19 mouse cellular contexts compared by ENCODE assay signal in genomic region chr3:83704559-83704958, GRCm38 (mm10).
DNase-seq lines count a peak whose midpoint lies in the region; ATAC-seq and TF ChIP-seq lines count a peak whose summit lies in the region.
"Had no signal": no experiment of that assay in that cellular context is flagged by ENCODE, and none has a peak within 500 bp of the region (broad histone marks: within the 10 kb centered on the region; RNA-seq: fewer than 3 reads in every experiment).

No protein-coding gene starts in this region.

- H3K79me2 ChIP-seq in CH12.LX (replicated peaks; ENCODE audit: control insufficient read depth, extremely low read depth, insufficient read depth, poor library complexity, severe bottlenecking) = no peaks in the 10 kb centered on the region

- TF ChIP-seq RAD21 in CH12.LX (IDR thresholded peaks at IDR 0.05; ENCODE audit: low read depth, low read length) = no peak

- peak; percentile 35; the same call in 1 of the 2 replicates for ATAC-seq in embryonic facial prominence, embryonic 12.5 days (ENCODE audit: insufficient number of reproducible peaks, insufficient read depth, low FRiP score, low TSS enrichment)
- no peak for ATAC-seq in stomach, postnatal 0 days (ENCODE audit: low FRiP score, low TSS enrichment)
- ATAC-seq: liver, embryonic 12.5 days had no signal

- no peak overlapping the region for H3K4me2 ChIP-seq in embryonic facial prominence, embryonic 12.5 days (replicated peaks)
- H3K4me2 ChIP-seq in CH12.LX (ENCODE audit: insufficient read depth, low read depth, poor library complexity, severe bottlenecking) = no peak overlapping the region
- H3K4me2 ChIP-seq in stomach, postnatal 0 days (replicated peaks; ENCODE audit: low read depth) = no peak overlapping the region
- H3K4me2 ChIP-seq: forebrain, embryonic 12.5 days; heart, embryonic 13.5 days; liver, embryonic 12.5 days; lung, embryonic 15.5 days; midbrain, embryonic 12.5 days had no signal

- H3K4me3 ChIP-seq in embryonic facial prominence, embryonic 12.5 days = no peak overlapping the region
- H3K4me3 ChIP-seq in embryonic facial prominence, embryonic 10.5 days = no peak overlapping the region
- no peak overlapping the region for H3K4me3 ChIP-seq in CH12.LX (replicated peaks in 1 of 3; ENCODE audit: low read depth in 2 of 3, low read length in 2 of 3, poor library complexity in 1 of 3)
- no peak overlapping the region for H3K4me3 ChIP-seq in stomach, postnatal 0 days (ENCODE audit: low read depth, low read length)
- H3K4me3 ChIP-seq: forebrain, embryonic 12.5 days; heart, embryonic 13.5 days; limb, embryonic 10.5 days; liver, embryonic 12.5 days; lung, embryonic 15.5 days; midbrain, embryonic 12.5 days had no signal

- intact Hi-C loops in left cerebral cortex, postnatal 10 days (cut with DNase I) = no loop called here

- no peak overlapping the region for H3K9ac ChIP-seq in embryonic facial prominence, embryonic 12.5 days
- H3K9ac ChIP-seq in CH12.LX (ENCODE audit: insufficient read depth, low read depth) = no peak overlapping the region
- no peak overlapping the region for H3K9ac ChIP-seq in stomach, postnatal 0 days (ENCODE audit: low read length)
- H3K9ac ChIP-seq: forebrain, embryonic 12.5 days; heart, embryonic 13.5 days; liver, embryonic 12.5 days; lung, embryonic 15.5 days; midbrain, embryonic 12.5 days had no signal

- H3K27me3 ChIP-seq in embryonic facial prominence, embryonic 12.5 days = no peaks in the 10 kb centered on the region
- H3K27me3 ChIP-seq in embryonic facial prominence, embryonic 10.5 days (replicated peaks; ENCODE audit: low read depth, poor library complexity, severe bottlenecking) = no peaks in the 10 kb centered on the region
- H3K27me3 ChIP-seq in CH12.LX (replicated peaks) = no peaks in the 10 kb centered on the region
- H3K27me3 ChIP-seq in stomach, postnatal 0 days (ENCODE audit: control insufficient read depth, insufficient read depth, low read length) = no peaks in the 10 kb centered on the region
- H3K27me3 ChIP-seq: forebrain, embryonic 12.5 days; heart, embryonic 13.5 days; liver, embryonic 12.5 days; lung, embryonic 15.5 days; midbrain, embryonic 12.5 days had no signal

- no peaks in the 10 kb centered on the region for H3K9me3 ChIP-seq in embryonic facial prominence, embryonic 12.5 days
- H3K9me3 ChIP-seq in embryonic facial prominence, embryonic 10.5 days = no peaks in the 10 kb centered on the region
- H3K9me3 ChIP-seq in CH12.LX (replicated peaks; ENCODE audit: low read length) = no peaks in the 10 kb centered on the region
- H3K9me3 ChIP-seq in stomach, postnatal 0 days (ENCODE audit: control insufficient read depth, low read length) = no peaks in the 10 kb centered on the region
- H3K9me3 ChIP-seq: forebrain, embryonic 12.5 days; heart, embryonic 13.5 days; limb, embryonic 10.5 days; liver, embryonic 12.5 days; lung, embryonic 15.5 days; midbrain, embryonic 12.5 days had no signal

- WGBS in embryonic facial prominence, embryonic 12.5 days = 88% methylated on average over 11 of the region's 11 CpGs
- 91% methylated on average over 11 of the region's 11 CpGs for WGBS in embryonic facial prominence, embryonic 10.5 days
- 66% methylated on average over 11 of the region's 11 CpGs for WGBS in stomach, postnatal 0 days

- dilution Hi-C loops in CH12.LX (cut with MboI; ENCODE audit: extremely low pct_ligation_motif_present, extremely low pct_unique_long_range_greater_than_20kb, low sequenced_read_pairs) = no loop called here

- TF ChIP-seq EP300 in CH12.LX (IDR thresholded peaks at IDR 0.05; ENCODE audit: low read length) = no peak
- no peak for TF ChIP-seq EP300 in stomach, postnatal 0 days (optimal IDR thresholded peaks at IDR 0.05)

- DNase-seq in embryonic facial prominence, embryonic 10.5 days (ENCODE audit: low spot score) = no peak
- DNase-seq in kidney, adult 8-10 months = peak; percentile 21 to 42
- no peak for DNase-seq in kidney, postnatal 4 days
- DNase-seq in CH12.LX (ENCODE audit: extremely low read depth) = no peak
- DNase-seq in kidney, postnatal 14 days = peak; percentile 15
- no peak for DNase-seq in left cerebral cortex, postnatal 10 days (ENCODE audit: extremely low spot score in 1 of 2, low spot score in 2 of 2)
- no peak for DNase-seq in stomach, postnatal 0 days (ENCODE audit: low spot score)
- DNase-seq: cerebellum, adult 8-10 months; gastrocnemius, postnatal 36 days; layer of hippocampus, postnatal 36 days; retina, postnatal 1 day; thymus, adult 2 months had no signal

- no peak overlapping the region for H3K27ac ChIP-seq in embryonic facial prominence, embryonic 12.5 days
- no peak overlapping the region for H3K27ac ChIP-seq in embryonic facial prominence, embryonic 10.5 days (replicated peaks)
- H3K27ac ChIP-seq in CH12.LX (ENCODE audit: insufficient read depth, low read depth) = no peak overlapping the region
- no peak overlapping the region for H3K27ac ChIP-seq in stomach, postnatal 0 days (replicated peaks)
- H3K27ac ChIP-seq: forebrain, embryonic 12.5 days; heart, embryonic 13.5 days; limb, embryonic 10.5 days; liver, embryonic 12.5 days; lung, embryonic 15.5 days; midbrain, embryonic 12.5 days had no signal

- H3K36me3 ChIP-seq in embryonic facial prominence, embryonic 12.5 days = no peaks in the 10 kb centered on the region
- no peaks in the 10 kb centered on the region for H3K36me3 ChIP-seq in embryonic facial prominence, embryonic 10.5 days (replicated peaks)
- H3K36me3 ChIP-seq in CH12.LX (replicated peaks in 1 of 2; ENCODE audit: control insufficient read depth in 1 of 2, insufficient read depth in 1 of 2, low read length in 1 of 2) = no peaks in the 10 kb centered on the region
- H3K36me3 ChIP-seq in stomach, postnatal 0 days (ENCODE audit: control insufficient read depth, insufficient read depth, low read length) = no peaks in the 10 kb centered on the region
- H3K36me3 ChIP-seq: forebrain, embryonic 12.5 days; heart, embryonic 13.5 days; limb, embryonic 10.5 days; liver, embryonic 12.5 days; lung, embryonic 15.5 days; midbrain, embryonic 12.5 days had no signal

- in situ Hi-C loops in CH12.LX (cut with MboI; ENCODE audit: low pct_ligation_motif_present, low pct_unique_long_range_greater_than_20kb, low sequenced_read_pairs) = no loop called here

- H3K4me1 ChIP-seq in embryonic facial prominence, embryonic 12.5 days = 0 out of 2 replicates have a peak, but pooled peaks cover 3% of the 10 kb centered on the region
- H3K4me1 ChIP-seq in embryonic facial prominence, embryonic 10.5 days = peaks cover 11% of the 10 kb centered on the region
- H3K4me1 ChIP-seq in CH12.LX (ENCODE audit: control insufficient read depth in 1 of 2, insufficient read depth in 2 of 2) = peaks cover 0 to 4% of the 10 kb centered on the region in 2 experiments; a peak in 2 of 4 replicates
- no peaks in the 10 kb centered on the region for H3K4me1 ChIP-seq in stomach, postnatal 0 days (replicated peaks; ENCODE audit: control insufficient read depth, insufficient read depth)
- H3K4me1 ChIP-seq: forebrain, embryonic 12.5 days; midbrain, embryonic 12.5 days had no signal

- TF ChIP-seq CTCF in CH12.LX (conservative IDR thresholded peaks at IDR 0.05 in 1 of 2, IDR thresholded peaks at IDR 0.05 in 1 of 2; ENCODE audit: low read depth in 2 of 2, low read length in 2 of 2) = no peak
- TF ChIP-seq CTCF in stomach, postnatal 0 days (IDR thresholded peaks at IDR 0.05; ENCODE audit: low read depth) = no peak

- TF ChIP-seq POLR2A in CH12.LX (IDR thresholded peaks at IDR 0.05; ENCODE audit: low read depth, low read length) = no peak

TF ChIP-seq in CH12.LX, 34 proteins besides CTCF, POLR2A, EP300 and RAD21:
- no peak for TF ChIP-seq JUND (conservative IDR thresholded peaks at IDR 0.05; ENCODE audit: low read depth, low read length)
- TF ChIP-seq MEF2A (IDR thresholded peaks at IDR 0.05; ENCODE audit: borderline replicate concordance, low read depth, low read length) = 0 out of 2 replicates have a peak, but pooled peaks have one; percentile 10

Comparison
In these comparisons a context has a peak if more than half of its experiments do, and no peak if none do; other contexts are left out.
1. DNase-seq: peak in kidney, adult 8-10 months (2 of 2) and kidney, postnatal 14 days (single experiment); none in embryonic facial prominence, embryonic 10.5 days (single experiment), kidney, postnatal 4 days (0 of 2), CH12.LX (single experiment), left cerebral cortex, postnatal 10 days (0 of 2) and stomach, postnatal 0 days (single experiment).